Comparison of ENCODE assay signal across 27 mouse cellular contexts in the genomic region with DNA sequence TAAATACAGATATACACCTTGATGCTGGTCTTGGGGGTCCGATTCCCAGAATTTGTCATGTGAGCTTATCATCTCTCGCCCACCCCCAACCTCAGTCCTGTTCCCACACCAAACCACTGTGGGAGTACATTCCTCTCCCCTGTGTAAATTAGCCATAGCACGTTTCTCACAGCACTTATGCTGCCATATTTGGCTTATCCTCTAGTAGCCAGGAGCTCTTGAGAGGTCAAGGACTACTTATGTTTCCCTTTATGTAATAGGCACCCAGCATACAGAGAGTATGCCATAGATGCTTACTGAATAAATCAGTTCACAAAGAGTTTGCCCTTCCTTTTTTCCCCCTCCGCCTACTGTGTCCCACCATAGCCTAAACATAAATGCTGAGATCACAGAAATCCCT.
A peak's percentile ranks its signal among the peaks of the same experiment; 100 is the strongest.
DNase-seq lines count a peak whose midpoint lies in the region; ATAC-seq and TF ChIP-seq lines count a peak whose summit lies in the region.
"Had no signal": no experiment of that assay in that cellular context is flagged by ENCODE, and none has a peak within 500 bp of the region (broad histone marks: within the 10 kb centered on the region; RNA-seq: fewer than 3 reads in every experiment).

No protein-coding gene starts in this region.

- no peaks in the 10 kb centered on the region for H3K36me3 ChIP-seq in heart, embryonic 14.5 days (ENCODE audit: control insufficient read depth, insufficient read depth, low read length)
- no peaks in the 10 kb centered on the region for H3K36me3 ChIP-seq in lung, embryonic 14.5 days (ENCODE audit: insufficient read depth)
- H3K36me3 ChIP-seq in lung, embryonic 15.5 days, result no peaks in the 10 kb centered on the region
- H3K36me3 ChIP-seq: embryonic facial prominence, embryonic 13.5 days; forebrain, embryonic 10.5 days; forebrain, embryonic 15.5 days; kidney, embryonic 15.5 days; limb, embryonic 13.5 days; liver, embryonic 12.5 days; neural tube, embryonic 13.5 days had no signal

- peak overlapping the region; percentile 34 to 59; a peak in 3 of 4 replicates for H3K27ac ChIP-seq in heart, embryonic 14.5 days (replicated peaks in 1 of 2; ENCODE audit: control insufficient read depth in 1 of 2, insufficient read depth in 1 of 2, low read depth in 2 of 2, low read length in 2 of 2)
- no peak overlapping the region for H3K27ac ChIP-seq in lung, embryonic 14.5 days (ENCODE audit: low read depth)
- H3K27ac ChIP-seq in lung, embryonic 15.5 days, result peak overlapping the region; percentile 71
- H3K27ac ChIP-seq: embryonic facial prominence, embryonic 13.5 days; forebrain, embryonic 10.5 days; forebrain, embryonic 15.5 days; gastrocnemius, adult 2 months; kidney, embryonic 15.5 days; limb, embryonic 13.5 days; liver, embryonic 12.5 days; neural tube, embryonic 13.5 days had no signal

- no peaks in the 10 kb centered on the region for H3K9me3 ChIP-seq in heart, embryonic 14.5 days (ENCODE audit: control insufficient read depth, low read length)
- H3K9me3 ChIP-seq in lung, embryonic 14.5 days (ENCODE audit: low read depth, low read length), result no peaks in the 10 kb centered on the region
- no peaks in the 10 kb centered on the region for H3K9me3 ChIP-seq in lung, embryonic 15.5 days
- H3K9me3 ChIP-seq: embryonic facial prominence, embryonic 13.5 days; forebrain, embryonic 10.5 days; forebrain, embryonic 15.5 days; kidney, embryonic 15.5 days; limb, embryonic 13.5 days; liver, embryonic 12.5 days; neural tube, embryonic 13.5 days had no signal

- TF ChIP-seq CTCF in lung, embryonic 14.5 days (IDR thresholded peaks at IDR 0.05; ENCODE audit: low read depth), result no peak

- H3K9ac ChIP-seq in heart, embryonic 14.5 days (ENCODE audit: low read length), result no peak overlapping the region
- no peak overlapping the region for H3K9ac ChIP-seq in lung, embryonic 14.5 days
- no peak overlapping the region for H3K9ac ChIP-seq in lung, embryonic 15.5 days
- H3K9ac ChIP-seq: embryonic facial prominence, embryonic 13.5 days; forebrain, embryonic 15.5 days; kidney, embryonic 15.5 days; limb, embryonic 13.5 days; liver, embryonic 12.5 days; liver, postnatal 0 days; neural tube, embryonic 13.5 days had no signal

- no peak for DNase-seq in heart, postnatal 36 days
- DNase-seq in lung, embryonic 14.5 days, result peak; percentile 74
- DNase-seq in lung, postnatal 25 days (ENCODE audit: low spot score), result peak; percentile 83
- no peak for DNase-seq in layer of hippocampus, postnatal 14 days (ENCODE audit: low spot score in 2 of 2)
- DNase-seq: adrenal gland, adult 2 months; adrenal gland, postnatal 36 days; B cell, adult 2 months; cerebellum, adult 18-20 months; cerebellum, postnatal 10 days; gastrocnemius, adult 2 months; gastrocnemius, postnatal 36 days; kidney, adult 18-20 months; kidney, postnatal 25 days; liver, postnatal 0 days had no signal

- H3K4me1 ChIP-seq in heart, embryonic 14.5 days (ENCODE audit: control insufficient read depth in 2 of 2, insufficient read depth in 2 of 2, low read length in 2 of 2), result peaks cover 27 to 63% of the 10 kb centered on the region in 2 experiments
- peaks cover 30% of the 10 kb centered on the region for H3K4me1 ChIP-seq in lung, embryonic 14.5 days (ENCODE audit: insufficient read depth)
- H3K4me1 ChIP-seq in lung, embryonic 15.5 days, result peaks cover 33% of the 10 kb centered on the region

- no peak overlapping the region for H3K4me3 ChIP-seq in heart, embryonic 14.5 days (ENCODE audit: control insufficient read depth in 1 of 2, insufficient read depth in 1 of 2, low read depth in 1 of 2, low read length in 2 of 2)
- no peak overlapping the region for H3K4me3 ChIP-seq in lung, embryonic 14.5 days (ENCODE audit: low read depth, low read length)
- H3K4me3 ChIP-seq in lung, embryonic 15.5 days, result no peak overlapping the region
- H3K4me3 ChIP-seq: embryonic facial prominence, embryonic 13.5 days; forebrain, embryonic 10.5 days; forebrain, embryonic 15.5 days; gastrocnemius, adult 2 months; kidney, embryonic 15.5 days; limb, embryonic 13.5 days; liver, embryonic 12.5 days; myocyte; neural tube, embryonic 13.5 days had no signal

- intact Hi-C loops in heart, postnatal 36 days (cut with DNase I), result no loop called here

- H3K27me3 ChIP-seq in heart, embryonic 14.5 days (ENCODE audit: control insufficient read depth, insufficient read depth, low read length), result no peaks in the 10 kb centered on the region
- H3K27me3 ChIP-seq in lung, embryonic 14.5 days (ENCODE audit: insufficient read depth, low read length), result no peaks in the 10 kb centered on the region
- no peaks in the 10 kb centered on the region for H3K27me3 ChIP-seq in lung, embryonic 15.5 days
- H3K27me3 ChIP-seq: embryonic facial prominence, embryonic 13.5 days; forebrain, embryonic 15.5 days; kidney, embryonic 15.5 days; limb, embryonic 13.5 days; neural tube, embryonic 13.5 days had no signal

- 38% methylated on average over 4 of the region's 4 CpGs for WGBS in heart, embryonic 14.5 days
- 57% methylated on average over 4 of the region's 4 CpGs for WGBS in lung, embryonic 14.5 days
- 63% methylated on average over 4 of the region's 4 CpGs for WGBS in lung, embryonic 15.5 days

- H3K4me2 ChIP-seq in heart, embryonic 14.5 days (ENCODE audit: low read length), result no peak overlapping the region
- no peak overlapping the region for H3K4me2 ChIP-seq in lung, embryonic 14.5 days
- no peak overlapping the region for H3K4me2 ChIP-seq in lung, embryonic 15.5 days
- H3K4me2 ChIP-seq: embryonic facial prominence, embryonic 13.5 days; forebrain, embryonic 15.5 days; kidney, embryonic 15.5 days; limb, embryonic 13.5 days; liver, embryonic 12.5 days; midbrain, embryonic 11.5 days; neural tube, embryonic 13.5 days had no signal

- peak; percentile 42; the same call in 1 of the 2 replicates for ATAC-seq in heart, embryonic 14.5 days (ENCODE audit: insufficient number of reproducible peaks, insufficient read depth, low FRiP score, low read depth)
- ATAC-seq in lung, embryonic 14.5 days (ENCODE audit: insufficient read depth), result peak; percentile 15; the same call in 1 of the 2 replicates
- peak; percentile 51; the same call in 1 of the 2 replicates for ATAC-seq in lung, embryonic 15.5 days (ENCODE audit: borderline replicate concordance, extremely low read depth, low FRiP score, low TSS enrichment)
- ATAC-seq: activated CD4-positive, CD25-positive, alpha-beta regulatory T cell, adult 4 months; forebrain, embryonic 15.5 days; hindbrain, embryonic 16.5 days; liver, embryonic 12.5 days; liver, postnatal 0 days had no signal

Comparison
In these comparisons a context has a peak if more than half of its experiments do, and no peak if none do; other contexts are left out.
1. DNase-seq: peak in lung, embryonic 14.5 days (single experiment) and lung, postnatal 25 days (single experiment); none in heart, postnatal 36 days (0 of 2) and layer of hippocampus, postnatal 14 days (0 of 2).
2. Peak in every context shown above with its lines, with median percentiles within 50 percentile points of each other: ATAC-seq.